Mouse (Mus musculus): Measurements from ENCODE around the gene Daam1. TPM values are rescaled to one million over a fixed set of nuclear protein-coding genes. Genes with fewer than 3 reads are reported as not detected.

Gene Daam1
- polyA plus RNA-seq, 1 experiment: 36.2 TPM

DNA sequence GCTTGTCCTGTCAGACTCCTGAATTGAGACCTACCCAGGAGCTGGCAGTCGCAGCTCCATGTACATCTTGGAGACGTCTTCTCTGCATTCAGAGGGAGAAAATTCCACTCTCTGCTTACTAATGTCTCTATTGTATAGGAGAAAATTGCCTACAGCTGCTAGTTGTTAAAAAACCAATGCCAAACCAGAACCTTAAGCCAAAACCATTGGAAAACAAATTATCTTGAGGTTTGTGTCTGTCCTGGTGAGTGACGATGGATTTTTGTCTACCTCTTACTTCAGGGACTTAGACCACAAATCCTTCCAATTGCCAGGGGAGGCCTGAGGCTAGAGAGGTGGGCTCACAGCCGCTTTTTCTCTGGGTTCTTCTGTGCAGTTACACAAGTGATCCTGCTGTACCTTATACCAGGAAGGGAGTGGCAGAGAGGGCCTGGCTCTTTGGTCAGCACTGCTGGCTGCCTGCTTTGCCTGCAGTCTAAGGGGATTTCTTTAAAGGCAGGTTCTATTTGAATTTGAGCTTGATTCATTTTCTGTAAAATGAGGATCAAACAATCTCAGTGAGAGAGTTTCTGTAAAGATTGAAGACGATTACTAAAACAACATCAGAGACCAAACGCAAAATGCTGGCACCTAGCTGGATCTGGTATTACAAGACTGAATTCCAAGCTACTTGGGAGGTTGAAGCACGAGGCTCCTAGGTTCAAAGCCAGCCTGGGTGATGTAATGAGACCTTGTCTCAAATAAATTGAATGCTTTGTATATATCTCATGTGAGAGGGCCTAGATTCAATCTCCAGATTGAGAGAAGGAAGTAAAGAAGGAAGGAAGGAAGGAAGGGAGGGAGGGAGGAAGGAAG, 68.0 kb downstream of the Daam1 start:
- TF ChIP-seq POLR2A (IDR thresholded peaks at IDR 0.05; ENCODE audit: borderline replicate concordance, control insufficient read depth, low read depth, low read length): no peak
- TF ChIP-seq CTCF (IDR thresholded peaks at IDR 0.05; ENCODE audit: control insufficient read depth, insufficient read depth, low read length): no peak
- Histone ChIP-seq H3K4me3 (replicated peaks; ENCODE audit: control insufficient read depth, low read depth, low read length) (no peak overlapping the region), H3K27ac (ENCODE audit: control insufficient read depth, insufficient read depth, low read depth, low read length, poor library complexity) (no peak overlapping the region), H3K4me1 (ENCODE audit: control insufficient read depth, insufficient read depth, low read length) (no peaks in the 10 kb centered on the region)
- 87% methylated on average over 7 of the region's 7 CpGs for WGBS

DNA sequence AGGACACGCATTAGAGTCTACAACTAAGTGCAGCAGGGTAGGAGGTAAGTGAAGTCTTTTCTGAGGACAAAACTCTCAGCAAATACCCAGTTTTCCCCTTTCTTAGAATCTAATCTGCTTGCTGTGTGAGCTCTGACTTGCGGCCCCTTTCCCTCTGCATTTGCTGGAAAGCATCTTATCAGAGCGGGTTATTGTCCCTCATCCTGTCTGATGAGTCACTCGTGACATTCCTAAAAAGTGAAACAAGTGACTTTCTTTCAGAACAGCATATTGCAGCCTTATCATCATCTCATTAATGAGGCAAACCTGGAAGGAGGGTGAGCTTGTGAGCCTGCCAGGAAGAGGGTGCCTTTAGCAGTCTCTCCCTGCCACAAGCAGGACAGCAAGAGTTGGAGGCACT, 68.7 kb downstream of the Daam1 start:
- H3K4me1 ChIP-seq (ENCODE audit: control insufficient read depth, insufficient read depth, low read length): peaks cover 1% of the 10 kb centered on the region; the same call in 1 of the 2 replicates
- no peak overlapping the region for H3K27ac ChIP-seq (ENCODE audit: control insufficient read depth, insufficient read depth, low read depth, low read length, poor library complexity)
- WGBS: 66% methylated on average over 4 of the region's 4 CpGs
- no peak overlapping the region for H3K4me3 ChIP-seq (replicated peaks; ENCODE audit: control insufficient read depth, low read depth, low read length)
- TF ChIP-seq CTCF (IDR thresholded peaks at IDR 0.05; ENCODE audit: control insufficient read depth, insufficient read depth, low read length) (no peak), POLR2A (IDR thresholded peaks at IDR 0.05; ENCODE audit: borderline replicate concordance, control insufficient read depth, low read depth, low read length) (no peak)

DNA sequence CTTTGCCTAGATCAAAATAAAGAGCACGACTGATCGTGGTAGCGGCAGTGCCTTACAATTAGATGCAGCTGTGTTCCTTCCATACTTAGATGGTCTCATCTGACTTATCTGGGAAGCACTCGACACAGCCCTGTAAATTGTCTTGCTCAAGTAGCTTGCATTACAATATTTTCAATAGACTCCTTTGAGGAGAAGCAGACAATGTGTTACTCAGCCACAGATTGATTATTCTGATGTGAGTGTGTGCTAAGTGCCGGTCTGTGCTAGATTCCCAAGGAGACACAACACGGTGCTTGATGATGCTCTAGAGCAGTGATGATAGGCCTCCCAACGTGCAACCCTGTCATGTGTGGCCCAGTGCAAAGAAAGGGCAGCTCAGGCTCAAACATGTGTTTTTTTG, 70.3 kb downstream of the Daam1 start:
- peaks cover 1% of the 10 kb centered on the region; the same call in 1 of the 2 replicates for H3K4me1 ChIP-seq (ENCODE audit: control insufficient read depth, insufficient read depth, low read length)
- no peak for TF ChIP-seq POLR2A (IDR thresholded peaks at IDR 0.05; ENCODE audit: borderline replicate concordance, control insufficient read depth, low read depth, low read length)
- TF ChIP-seq CTCF (IDR thresholded peaks at IDR 0.05; ENCODE audit: control insufficient read depth, insufficient read depth, low read length): no peak
- H3K27ac ChIP-seq (ENCODE audit: control insufficient read depth, insufficient read depth, low read depth, low read length, poor library complexity): no peak overlapping the region
- H3K4me3 ChIP-seq (replicated peaks; ENCODE audit: control insufficient read depth, low read depth, low read length): no peak overlapping the region
- 93% methylated on average over 7 of the region's 7 CpGs for WGBS

DNA sequence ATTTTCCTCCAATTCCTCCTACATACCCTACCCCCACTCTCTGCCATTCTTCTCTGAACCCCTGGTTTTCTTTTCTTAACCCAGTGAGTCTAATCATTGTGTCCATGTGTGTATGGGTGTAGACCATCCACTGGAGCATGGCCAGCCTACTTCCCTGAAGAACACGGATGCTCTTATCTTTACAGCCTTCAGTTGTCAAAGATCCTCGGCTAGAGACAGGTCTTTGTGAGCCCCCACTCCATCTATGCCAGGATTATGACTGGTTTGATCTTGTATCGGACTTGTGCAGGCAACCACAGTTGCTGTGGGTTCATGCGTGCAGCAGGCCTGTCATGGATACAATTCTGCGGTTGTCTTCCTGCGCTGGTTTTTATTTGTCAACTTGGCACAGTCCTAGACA, 71.0 kb downstream of the Daam1 start:
- no peak for TF ChIP-seq CTCF (IDR thresholded peaks at IDR 0.05; ENCODE audit: control insufficient read depth, insufficient read depth, low read length)
- no peak for TF ChIP-seq POLR2A (IDR thresholded peaks at IDR 0.05; ENCODE audit: borderline replicate concordance, control insufficient read depth, low read depth, low read length)
- H3K4me1 ChIP-seq (ENCODE audit: control insufficient read depth, insufficient read depth, low read length): peaks cover 1% of the 10 kb centered on the region; the same call in 1 of the 2 replicates
- 81% methylated on average over 6 of the region's 6 CpGs for WGBS
- H3K4me3 ChIP-seq (replicated peaks; ENCODE audit: control insufficient read depth, low read depth, low read length): no peak overlapping the region
- no peak overlapping the region for H3K27ac ChIP-seq (ENCODE audit: control insufficient read depth, insufficient read depth, low read depth, low read length, poor library complexity)

DNA sequence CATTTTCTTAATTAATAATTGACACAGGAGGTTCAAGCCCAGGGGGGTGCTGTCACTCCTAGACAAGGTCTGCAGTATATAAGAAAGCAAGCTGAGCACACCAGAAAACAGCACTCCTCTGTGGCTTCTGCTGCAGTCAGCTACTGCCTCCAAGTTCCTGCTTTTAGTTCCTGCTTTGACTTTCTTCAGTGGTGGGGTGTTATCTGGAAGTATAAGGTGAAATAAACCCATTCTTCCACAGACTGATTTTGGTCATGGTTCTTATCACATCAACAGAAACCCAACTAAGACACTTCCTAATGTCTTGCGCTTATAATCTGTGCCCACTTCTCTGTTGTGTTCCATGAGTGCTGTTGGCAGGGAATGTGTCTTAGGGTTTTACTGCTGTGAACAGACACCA, 71.4 kb downstream of the Daam1 start:
- 93% methylated on average over 1 of the region's 1 CpGs for WGBS
- Histone ChIP-seq H3K4me3 (replicated peaks; ENCODE audit: control insufficient read depth, low read depth, low read length) (no peak overlapping the region), H3K27ac (ENCODE audit: control insufficient read depth, insufficient read depth, low read depth, low read length, poor library complexity) (no peak overlapping the region), H3K4me1 (ENCODE audit: control insufficient read depth, insufficient read depth, low read length) (peaks cover 1% of the 10 kb centered on the region; the same call in 1 of the 2 replicates)
- TF ChIP-seq CTCF (IDR thresholded peaks at IDR 0.05; ENCODE audit: control insufficient read depth, insufficient read depth, low read length) (no peak), POLR2A (IDR thresholded peaks at IDR 0.05; ENCODE audit: borderline replicate concordance, control insufficient read depth, low read depth, low read length) (no peak)

DNA sequence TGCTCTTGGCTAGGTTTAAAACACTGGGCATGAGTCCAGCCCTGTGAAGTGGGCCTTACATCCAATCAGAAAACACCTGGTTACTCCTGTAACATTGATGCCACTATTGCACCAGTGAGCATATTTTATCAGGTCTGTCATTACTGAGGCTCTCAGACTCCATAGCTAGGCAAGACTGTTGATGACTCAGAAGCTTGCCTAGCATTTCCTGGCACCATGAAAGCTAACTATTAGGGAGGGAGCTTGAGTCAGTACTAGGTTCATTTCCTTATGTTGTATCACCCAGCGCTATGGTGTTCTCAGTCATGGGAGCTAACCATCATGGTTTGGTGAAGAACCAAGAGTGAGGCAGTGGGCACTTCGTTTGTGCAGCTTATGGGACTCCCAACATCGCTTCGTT, 72.3 kb downstream of the Daam1 start:
- WGBS: 94% methylated on average over 4 of the region's 4 CpGs
- TF ChIP-seq CTCF (IDR thresholded peaks at IDR 0.05; ENCODE audit: control insufficient read depth, insufficient read depth, low read length): no peak
- no peak for TF ChIP-seq POLR2A (IDR thresholded peaks at IDR 0.05; ENCODE audit: borderline replicate concordance, control insufficient read depth, low read depth, low read length)
- Histone ChIP-seq H3K4me3 (replicated peaks; ENCODE audit: control insufficient read depth, low read depth, low read length) (no peak overlapping the region), H3K27ac (ENCODE audit: control insufficient read depth, insufficient read depth, low read depth, low read length, poor library complexity) (no peak overlapping the region), H3K4me1 (ENCODE audit: control insufficient read depth, insufficient read depth, low read length) (peaks cover 1% of the 10 kb centered on the region; the same call in 1 of the 2 replicates)

DNA sequence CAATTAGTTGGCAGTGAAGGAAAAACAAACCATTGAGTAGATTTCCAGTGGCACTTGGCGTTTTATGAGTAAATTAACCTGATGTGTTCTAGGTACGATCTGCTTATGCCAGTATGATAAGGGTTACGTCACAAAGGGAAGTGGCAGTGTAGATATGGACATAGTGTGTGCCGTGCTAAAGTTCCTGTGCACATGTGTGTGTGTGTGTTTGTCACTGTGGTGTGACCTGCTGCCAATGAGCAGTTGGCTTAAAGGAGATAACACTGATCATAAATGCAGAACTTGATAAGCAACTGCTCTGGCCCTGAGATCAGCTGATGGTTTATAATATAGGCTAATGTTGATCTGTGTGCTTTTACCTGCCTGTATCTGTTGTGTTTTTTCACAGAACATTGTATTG, 73.4 kb downstream of the Daam1 start:
- Histone ChIP-seq H3K4me3 (replicated peaks; ENCODE audit: control insufficient read depth, low read depth, low read length) (no peak overlapping the region), H3K4me1 (ENCODE audit: control insufficient read depth, insufficient read depth, low read length) (peaks cover 1% of the 10 kb centered on the region; the same call in 1 of the 2 replicates), H3K27ac (ENCODE audit: control insufficient read depth, insufficient read depth, low read depth, low read length, poor library complexity) (no peak overlapping the region)
- TF ChIP-seq CTCF (IDR thresholded peaks at IDR 0.05; ENCODE audit: control insufficient read depth, insufficient read depth, low read length) (no peak), POLR2A (IDR thresholded peaks at IDR 0.05; ENCODE audit: borderline replicate concordance, control insufficient read depth, low read depth, low read length) (no peak)
- WGBS: 15% methylated on average over 4 of the region's 4 CpGs

DNA sequence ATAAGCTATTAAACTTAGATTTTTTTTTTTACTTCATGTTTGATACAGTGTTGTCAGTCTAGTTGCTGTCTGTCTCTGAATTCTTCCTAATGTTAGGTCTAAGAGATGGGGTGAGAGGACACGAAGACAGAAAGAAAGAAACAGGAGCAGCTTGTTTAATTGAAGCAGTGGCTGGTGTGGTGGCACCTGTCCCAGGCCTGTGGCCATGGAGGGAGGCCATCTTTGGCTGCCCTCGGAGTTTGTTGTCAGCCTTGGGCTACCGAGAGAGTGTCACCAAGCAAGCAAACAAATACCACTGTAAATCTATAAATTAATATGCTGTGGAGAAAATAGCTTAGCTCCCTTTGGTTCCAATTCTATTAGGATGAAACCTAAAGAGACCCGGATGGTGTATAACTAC, 74.0 kb downstream of the Daam1 start:
- no peak for TF ChIP-seq CTCF (IDR thresholded peaks at IDR 0.05; ENCODE audit: control insufficient read depth, insufficient read depth, low read length)
- no peak for TF ChIP-seq POLR2A (IDR thresholded peaks at IDR 0.05; ENCODE audit: borderline replicate concordance, control insufficient read depth, low read depth, low read length)
- 82% methylated on average over 4 of the region's 4 CpGs for WGBS
- Histone ChIP-seq H3K4me3 (replicated peaks; ENCODE audit: control insufficient read depth, low read depth, low read length) (no peak overlapping the region), H3K27ac (ENCODE audit: control insufficient read depth, insufficient read depth, low read depth, low read length, poor library complexity) (no peak overlapping the region), H3K4me1 (ENCODE audit: control insufficient read depth, insufficient read depth, low read length) (peaks cover 1% of the 10 kb centered on the region; the same call in 1 of the 2 replicates)

Measured in bone marrow, adult 2 months (tissue).